Mouse (Mus musculus) forebrain, embryonic 10.5 days (tissue): Measurements from ENCODE around the gene Maml3. TPM values are rescaled to one million over a fixed set of nuclear protein-coding genes. Genes with fewer than 3 reads are reported as not detected.

ENCODE experiments used
- DNase-seq: peaks from one replicate; pipeline ENCODE4 v3.0.0-alpha.2; 2017; ENCODE audit warnings: low spot score; ENCODE audit errors: extremely low spot score
- H3K27ac ChIP-seq: fragments of 300-500 bp; sonication (generic); 2 replicates; pipeline ENCODE4 v1.5.1; 2016; ENCODE audit warnings: mild to moderate bottlenecking
- H3K27me3 ChIP-seq: fragments of 300-500 bp; sonication (generic); 2 replicates; pipeline ENCODE4 v1.6.1; 2016; ENCODE audit warnings: mild to moderate bottlenecking; ENCODE audit not compliant: poor library complexity, severe bottlenecking
- H3K36me3 ChIP-seq: fragments of 300-500 bp; sonication (generic); replicated peaks from 2 replicates; pipeline ENCODE4 v1.6.1; 2016; ENCODE audit warnings: mild to moderate bottlenecking, moderate library complexity
- H3K4me1 ChIP-seq: fragments of 300-500 bp; sonication (generic); 2 replicates; pipeline ENCODE4 v1.6.1; 2016
- H3K4me3 ChIP-seq: fragments of 300-500 bp; sonication (generic); 2 replicates; pipeline ENCODE4 v1.5.1; 2016; ENCODE audit warnings: mild to moderate bottlenecking, moderate library complexity
- H3K9me3 ChIP-seq: fragments of 300-500 bp; sonication (generic); 2 replicates; pipeline ENCODE4 v1.6.1; 2016; ENCODE audit warnings: mild to moderate bottlenecking, moderate library complexity
- WGBS: fragments of 180-500 bp; shearing (Covaris S2); methylation state at CpG from one replicate; pipeline ENCODE4 v1.1.7; 2016; 5-methylcytosine and 5-hydroxymethylcytosine counted together
- polyA plus RNA-seq: library from polyadenylated mRNA; unstranded; fragments of >200 nt; fragmentation: Nextera tagmentation; extraction: Ambion mirVana; gene quantifications from 2 replicates; pipeline ENCODE4 v1.2.1, GENCODE M21; 2016

Maml3 gene
- polyA plus RNA-seq, 1 experiment from 2014 or later: 5.6 TPM

DNA sequence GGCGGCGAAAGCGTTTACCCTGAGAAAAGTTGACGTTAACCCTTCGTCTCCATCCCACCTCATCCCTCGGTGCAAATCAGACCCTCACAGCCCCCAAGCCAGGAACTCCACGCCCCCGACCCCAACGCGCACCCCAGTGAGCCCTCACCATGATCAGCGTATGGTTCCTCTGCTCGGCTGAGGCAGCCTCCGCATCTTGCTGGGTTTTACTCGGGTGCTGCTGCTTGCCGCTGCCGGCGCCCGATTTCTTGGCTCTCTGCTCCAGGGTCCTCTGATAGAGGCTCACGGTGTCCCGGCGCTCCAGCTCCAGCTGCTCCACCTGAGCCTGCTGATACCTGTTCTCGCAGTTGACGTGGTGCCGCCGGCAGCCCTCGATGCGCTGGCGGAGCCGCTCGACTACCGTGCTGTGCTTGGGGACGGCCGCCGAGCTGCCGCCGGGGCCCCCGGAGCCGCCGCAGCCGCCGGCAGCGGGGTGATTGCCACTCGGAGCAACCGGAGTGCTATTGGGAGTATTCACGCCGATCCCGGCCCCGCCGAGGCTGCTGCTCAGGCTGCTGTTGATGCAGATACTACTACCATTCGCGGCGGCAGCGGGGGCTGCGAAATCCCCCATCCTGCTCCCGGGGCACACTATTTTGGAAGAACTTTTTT lies 1.2 kb downstream of the Maml3 start:
- Histone ChIP-seq H3K27me3 (no peaks in the 10 kb centered on the region), H3K4me1 (peaks cover 35% of the 10 kb centered on the region), H3K36me3 (peaks cover 4% of the 10 kb centered on the region), H3K27ac (peak overlapping the region; percentile 98), H3K4me3 (peak overlapping the region; percentile 94), H3K9me3 (no peaks in the 10 kb centered on the region)
- WGBS: under 1% methylated on average over 55 of the region's 55 CpGs
- DNase-seq: peak; percentile 59

DNA sequence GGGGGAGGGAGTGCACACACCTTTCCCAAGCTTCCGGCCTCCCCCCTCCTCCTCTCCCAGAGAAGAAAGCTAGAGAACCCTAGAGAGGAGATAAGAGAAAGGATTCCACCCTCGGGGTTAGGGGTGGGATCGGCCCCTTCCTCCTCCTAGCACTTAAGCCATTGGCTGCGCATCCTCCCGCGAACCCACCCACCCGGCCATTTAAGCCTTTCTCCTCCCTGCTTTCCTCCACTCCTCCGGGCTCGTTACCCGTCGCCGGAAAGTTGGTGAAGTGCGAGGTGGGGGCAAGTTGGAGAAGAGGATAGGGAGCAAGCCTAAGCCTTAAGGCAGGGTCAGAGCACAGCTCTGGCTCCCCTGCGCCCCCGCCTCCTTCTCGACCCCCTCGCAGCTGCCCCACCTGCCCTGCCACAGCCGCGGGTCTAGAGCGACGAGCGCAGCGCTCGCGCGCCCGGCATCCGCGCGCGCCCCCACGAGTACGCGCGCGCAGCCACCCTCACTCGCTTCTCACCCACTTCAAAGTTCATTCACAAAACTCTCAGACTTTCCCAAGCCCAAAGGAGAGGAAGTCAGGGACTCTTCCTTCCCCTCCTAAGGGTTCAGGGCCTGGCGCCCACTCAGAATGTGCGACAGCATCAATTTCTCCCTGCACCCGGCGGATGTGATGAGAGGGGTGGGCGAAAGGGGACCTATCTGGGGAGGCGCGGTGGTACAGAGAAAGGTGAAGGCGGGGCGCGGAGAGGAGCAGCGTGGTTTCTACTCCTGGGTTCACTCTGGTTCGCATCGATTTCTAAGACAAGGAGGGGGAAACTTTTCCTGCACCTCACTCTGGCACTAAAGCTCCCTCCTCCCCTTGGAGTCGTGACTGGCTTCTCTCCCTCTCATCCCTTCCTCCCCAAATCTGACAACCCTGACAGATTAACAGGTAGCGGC lies 2.0 kb downstream of the Maml3 start:
- Histone ChIP-seq H3K4me3 (peak overlapping the region; percentile 94), H3K27me3 (no peaks in the 10 kb centered on the region), H3K4me1 (peaks cover 39% of the 10 kb centered on the region), H3K36me3 (peaks cover 6% of the 10 kb centered on the region), H3K27ac (peak overlapping the region; percentile 98), H3K9me3 (no peaks in the 10 kb centered on the region)
- DNase-seq: peak; percentile 88
- WGBS: 0% methylated on average over 50 of the region's 52 CpGs

DNA sequence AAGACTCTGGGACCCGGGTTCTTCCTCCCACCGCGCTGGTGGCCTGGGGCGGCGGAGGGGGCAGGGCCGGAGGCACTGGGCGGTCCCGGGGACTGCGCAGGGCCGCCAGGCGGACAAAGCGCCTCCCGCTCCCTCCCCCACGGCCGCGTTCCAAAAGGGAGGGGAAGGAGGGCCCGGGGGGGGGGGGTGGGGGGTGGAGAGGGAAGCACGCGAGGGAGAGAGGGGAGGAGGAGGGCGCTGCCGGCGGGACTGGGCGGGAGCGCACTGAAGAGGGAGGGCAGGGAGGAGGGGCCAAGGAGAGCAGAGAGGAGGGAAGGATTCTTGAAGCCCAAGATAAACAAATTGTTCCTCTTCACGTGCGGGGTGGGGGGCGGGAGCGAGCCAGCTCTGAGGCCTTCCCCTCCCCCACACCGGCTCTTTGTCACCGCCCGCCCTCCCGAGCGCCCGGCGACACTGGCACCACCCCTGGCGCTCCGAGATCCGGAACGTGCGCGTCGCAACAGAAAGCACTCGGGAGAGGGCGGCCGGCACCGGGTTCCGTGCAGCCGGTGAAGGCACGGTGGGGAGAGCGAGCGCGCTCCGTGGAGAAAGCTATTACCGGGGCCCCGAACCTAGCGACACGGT lies 2.8 kb downstream of the Maml3 start:
- H3K4me1 ChIP-seq: peaks cover 44% of the 10 kb centered on the region
- peak overlapping the region; percentile 98 for H3K27ac ChIP-seq
- peak; percentile 94 for DNase-seq
- H3K4me3 ChIP-seq: peak overlapping the region; percentile 94
- H3K36me3 ChIP-seq: peaks cover 7% of the 10 kb centered on the region
- no peaks in the 10 kb centered on the region for H3K27me3 ChIP-seq
- H3K9me3 ChIP-seq: no peaks in the 10 kb centered on the region
- under 1% methylated on average over 52 of the region's 57 CpGs for WGBS

DNA sequence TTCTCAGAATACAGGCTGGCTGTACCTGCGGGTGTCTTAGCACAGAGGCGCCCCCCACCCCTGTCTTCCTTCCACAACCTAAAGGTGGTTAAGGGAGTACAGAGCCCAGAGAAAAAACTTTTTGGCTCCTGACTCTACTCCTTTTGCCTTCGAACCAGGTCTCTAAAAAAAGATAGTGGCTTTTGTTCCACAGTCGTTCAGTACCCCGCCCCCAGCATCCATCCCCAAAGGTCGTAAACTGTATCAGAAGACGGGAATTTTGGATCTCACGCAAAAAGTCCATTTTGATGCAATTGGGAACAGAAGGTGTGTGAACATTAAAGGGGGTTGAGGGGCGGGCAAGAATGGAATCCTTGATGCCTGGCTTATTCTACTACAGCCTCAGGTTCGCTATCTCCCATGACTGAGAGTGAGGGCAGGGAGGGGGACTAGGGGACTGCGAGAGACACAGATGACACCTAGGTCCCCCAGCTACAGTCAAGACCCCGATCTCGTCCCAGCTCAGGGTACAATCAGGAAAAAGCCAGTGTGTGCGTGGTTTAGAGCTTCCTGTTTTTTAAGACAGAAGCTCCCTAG lies 3.4 kb downstream of the Maml3 start:
- no peaks in the 10 kb centered on the region for H3K27me3 ChIP-seq
- H3K4me3 ChIP-seq: peak overlapping the region; percentile 94
- WGBS: 1% methylated on average over 14 of the region's 14 CpGs
- H3K36me3 ChIP-seq: peaks cover 13% of the 10 kb centered on the region
- H3K27ac ChIP-seq: peak overlapping the region; percentile 98
- peaks cover 48% of the 10 kb centered on the region for H3K4me1 ChIP-seq
- H3K9me3 ChIP-seq: peaks cover under 1% of the 10 kb centered on the region; the same call in 1 of the 2 replicates
- DNase-seq: no peak

DNA sequence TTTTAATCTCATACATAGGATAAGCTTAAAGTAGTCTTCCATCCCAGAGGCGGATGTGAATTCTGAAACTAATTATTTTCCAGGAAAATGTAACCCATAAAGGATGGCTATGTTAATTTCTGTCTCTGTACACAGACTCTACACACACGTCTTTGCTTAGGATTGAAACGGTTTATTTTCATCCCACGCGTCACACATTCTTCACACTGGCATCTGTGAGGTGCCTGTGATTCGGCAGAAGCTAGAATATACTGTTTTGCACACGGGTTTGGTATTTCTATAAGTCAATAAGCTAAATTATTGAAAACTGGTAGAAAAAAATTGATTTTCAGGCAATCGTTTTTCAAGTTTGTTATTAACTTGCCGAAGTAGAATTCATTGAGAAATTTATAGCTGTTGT lies 4.0 kb downstream of the Maml3 start:
- H3K27me3 ChIP-seq: no peaks in the 10 kb centered on the region

DNA sequence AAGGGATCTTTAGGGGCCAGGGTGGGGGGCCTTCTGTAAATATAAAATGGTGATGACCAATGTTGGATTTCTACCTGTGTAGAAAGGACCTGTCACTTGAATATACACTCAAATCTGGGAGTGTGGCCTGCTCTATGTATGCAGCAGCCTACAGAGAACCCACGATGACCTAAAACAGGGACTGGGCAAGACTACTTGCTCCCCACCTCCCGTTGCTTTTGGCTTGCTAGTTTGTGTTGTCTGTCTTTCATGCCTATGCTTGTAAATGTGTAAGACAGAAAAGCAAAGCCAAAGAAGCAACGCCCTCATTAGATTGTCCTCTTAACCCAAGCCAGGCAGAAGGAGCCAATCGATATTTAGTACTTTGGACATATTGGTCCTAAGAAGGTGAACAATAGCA lies 4.6 kb downstream of the Maml3 start:
- Histone ChIP-seq H3K27ac (no peak overlapping the region), H3K4me1 (peaks cover 50% of the 10 kb centered on the region), H3K4me3 (no peak overlapping the region), H3K36me3 (peaks cover 21% of the 10 kb centered on the region), H3K27me3 (no peaks in the 10 kb centered on the region), H3K9me3 (peaks cover 5% of the 10 kb centered on the region)
- WGBS: 78% methylated on average over 4 of the region's 4 CpGs
- no peak for DNase-seq

More for the DNA sequence above, 4.0 kb downstream of the Maml3 start:
- 55% methylated on average over 9 of the region's 9 CpGs for WGBS
- Histone ChIP-seq H3K9me3 (peaks cover 5% of the 10 kb centered on the region), H3K4me1 (peaks cover 51% of the 10 kb centered on the region), H3K4me3 (peak overlapping the region; percentile 94), H3K27ac (peak overlapping the region; percentile 98), H3K36me3 (peaks cover 18% of the 10 kb centered on the region)
- DNase-seq: no peak

DNA sequence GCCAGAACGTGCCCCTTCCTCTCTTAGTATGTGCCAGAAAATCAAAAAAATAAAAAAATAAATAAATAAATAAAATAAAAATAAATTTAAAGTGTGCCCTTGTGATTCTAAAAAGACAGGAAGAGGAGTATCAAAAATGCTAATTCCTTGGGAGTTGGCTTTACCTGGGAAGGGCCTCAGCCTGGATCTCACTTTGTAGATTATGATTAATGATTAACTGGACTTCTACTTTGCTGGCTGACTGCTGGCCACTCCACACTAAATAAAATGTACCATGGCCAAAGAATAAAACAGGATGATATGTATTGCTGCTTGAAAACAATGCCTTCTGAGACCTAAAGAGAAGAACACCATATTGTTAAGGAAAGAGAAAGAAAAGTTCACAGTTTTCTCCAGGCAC lies 5.6 kb downstream of the Maml3 start:
- WGBS: 90% methylated on average over 1 of the region's 1 CpGs
- DNase-seq: no peak
- H3K36me3 ChIP-seq: peaks cover 21% of the 10 kb centered on the region
- H3K9me3 ChIP-seq: peaks cover 5% of the 10 kb centered on the region
- H3K4me1 ChIP-seq: peaks cover 44% of the 10 kb centered on the region
- no peak overlapping the region for H3K4me3 ChIP-seq
- H3K27me3 ChIP-seq: no peaks in the 10 kb centered on the region
- H3K27ac ChIP-seq: no peak overlapping the region

DNA sequence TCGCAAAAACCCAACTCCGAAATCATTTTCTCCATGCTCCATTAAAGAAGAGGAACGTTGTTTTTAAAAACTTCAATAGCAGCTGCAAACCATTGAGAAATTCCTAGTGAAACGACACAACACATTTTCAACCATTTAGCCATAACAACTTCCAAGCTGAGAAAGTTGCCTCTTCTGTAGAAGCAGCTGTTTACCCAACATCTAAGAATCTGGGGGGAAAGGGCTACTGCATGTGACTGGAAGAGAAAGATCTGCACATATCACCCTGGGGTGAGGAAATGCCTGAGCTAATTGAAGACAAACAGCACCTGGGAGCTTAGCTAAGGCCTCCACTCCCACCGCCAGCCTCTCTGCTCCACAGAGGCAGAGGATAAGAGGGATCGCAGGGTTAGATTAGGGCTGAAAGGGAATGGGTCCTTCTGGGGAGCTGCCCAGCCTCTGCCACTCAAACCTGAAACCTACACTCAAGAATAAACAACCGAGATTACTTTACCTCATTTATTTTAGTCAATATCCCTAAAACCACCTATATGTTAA lies 13.5 kb downstream of the Maml3 start:
- no peak for DNase-seq
- H3K4me1 ChIP-seq: peaks cover 70% of the 10 kb centered on the region
- WGBS: 43% methylated on average over 7 of the region's 7 CpGs
- no peak overlapping the region for H3K27ac ChIP-seq
- no peak overlapping the region for H3K4me3 ChIP-seq
- peaks cover 3% of the 10 kb centered on the region for H3K9me3 ChIP-seq
- no peaks in the 10 kb centered on the region for H3K27me3 ChIP-seq
- H3K36me3 ChIP-seq: peaks cover 11% of the 10 kb centered on the region

DNA sequence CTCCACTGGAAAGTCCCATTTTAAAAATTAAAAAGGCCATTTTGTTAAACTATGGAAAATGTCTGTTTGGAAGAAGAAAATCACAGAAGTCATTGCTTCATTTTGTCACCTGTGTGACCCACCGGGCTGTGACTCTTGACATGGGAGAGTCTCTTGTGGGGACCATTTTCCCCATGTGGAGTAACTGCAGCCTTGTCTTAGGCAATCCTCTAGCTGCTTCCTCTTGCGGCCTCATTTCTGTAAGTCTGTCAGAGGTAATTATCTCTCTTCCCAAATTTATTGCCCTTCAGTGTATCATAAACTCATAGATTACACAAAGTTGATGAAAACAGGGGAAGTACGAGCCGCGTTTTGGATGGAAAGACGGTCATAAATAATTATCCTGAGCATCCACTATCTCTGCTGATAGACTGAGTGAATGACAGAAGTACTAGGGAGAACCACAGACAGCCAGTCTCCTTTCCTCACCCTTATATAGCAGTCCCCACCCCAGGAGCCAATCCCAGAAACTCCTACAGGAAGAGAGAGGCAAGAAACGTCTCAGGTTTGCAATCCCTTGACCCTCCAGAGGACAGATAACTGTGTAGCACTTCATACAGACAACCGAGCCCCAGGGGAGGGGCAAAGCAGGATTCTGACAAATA lies 14.5 kb downstream of the Maml3 start:
- no peak for DNase-seq
- no peaks in the 10 kb centered on the region for H3K9me3 ChIP-seq
- H3K4me1 ChIP-seq: peaks cover 64% of the 10 kb centered on the region
- H3K36me3 ChIP-seq: 0 out of 2 replicates have a peak, but pooled peaks cover 4% of the 10 kb centered on the region
- H3K27me3 ChIP-seq: no peaks in the 10 kb centered on the region
- no peak overlapping the region for H3K4me3 ChIP-seq
- WGBS: 79% methylated on average over 8 of the region's 8 CpGs
- H3K27ac ChIP-seq: no peak overlapping the region

DNA sequence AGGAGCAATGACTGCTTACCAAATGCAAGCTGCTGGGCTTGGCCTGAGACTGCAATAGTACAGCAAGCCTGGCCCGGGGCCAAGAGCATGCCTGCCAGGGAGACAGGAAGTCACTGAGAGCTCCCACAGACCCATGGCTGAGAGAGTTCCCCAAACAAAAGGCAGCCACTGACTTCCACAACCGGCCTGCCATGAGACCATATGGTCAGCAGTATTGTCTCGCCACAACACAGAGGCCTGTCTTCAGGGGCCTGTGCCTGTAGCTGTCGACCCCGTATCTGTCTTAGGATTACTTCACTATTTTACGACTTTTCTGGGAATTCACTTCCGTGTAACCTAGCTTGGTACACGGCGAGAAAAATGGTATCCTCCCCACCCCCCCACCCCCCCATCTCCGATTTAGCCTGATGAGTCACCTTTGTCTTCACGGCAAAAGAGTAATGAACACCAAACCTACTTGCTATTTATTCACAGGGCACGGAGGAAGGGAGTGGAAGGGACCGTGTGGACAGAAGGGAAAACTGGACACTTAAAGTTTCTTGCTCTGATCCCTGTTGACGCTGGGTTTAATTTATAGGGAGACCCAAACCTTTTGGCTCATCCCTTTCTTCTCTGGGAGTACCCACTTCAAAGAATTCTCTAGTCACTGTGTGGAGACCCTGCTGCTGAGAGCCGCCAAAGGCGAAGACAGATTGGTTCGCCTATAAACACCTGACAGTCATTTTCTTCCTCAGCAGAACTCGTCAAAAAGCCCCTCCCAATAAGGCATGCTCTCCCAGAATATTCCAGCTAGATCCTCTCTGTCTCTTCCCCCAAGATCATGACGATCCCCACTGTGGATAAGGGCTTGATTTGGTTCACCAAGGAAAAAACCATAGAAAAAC lies 16.2 kb downstream of the Maml3 start:
- Histone ChIP-seq H3K4me1 (peaks cover 64% of the 10 kb centered on the region), H3K27me3 (no peaks in the 10 kb centered on the region), H3K36me3 (peaks cover 6% of the 10 kb centered on the region; the same call in 1 of the 2 replicates), H3K4me3 (peak overlapping the region; percentile 8; the same call in 1 of the 2 replicates), H3K27ac (peak overlapping the region; percentile 86), H3K9me3 (no peaks in the 10 kb centered on the region)
- peak; percentile 68 for DNase-seq
- 40% methylated on average over 19 of the region's 19 CpGs for WGBS

DNA sequence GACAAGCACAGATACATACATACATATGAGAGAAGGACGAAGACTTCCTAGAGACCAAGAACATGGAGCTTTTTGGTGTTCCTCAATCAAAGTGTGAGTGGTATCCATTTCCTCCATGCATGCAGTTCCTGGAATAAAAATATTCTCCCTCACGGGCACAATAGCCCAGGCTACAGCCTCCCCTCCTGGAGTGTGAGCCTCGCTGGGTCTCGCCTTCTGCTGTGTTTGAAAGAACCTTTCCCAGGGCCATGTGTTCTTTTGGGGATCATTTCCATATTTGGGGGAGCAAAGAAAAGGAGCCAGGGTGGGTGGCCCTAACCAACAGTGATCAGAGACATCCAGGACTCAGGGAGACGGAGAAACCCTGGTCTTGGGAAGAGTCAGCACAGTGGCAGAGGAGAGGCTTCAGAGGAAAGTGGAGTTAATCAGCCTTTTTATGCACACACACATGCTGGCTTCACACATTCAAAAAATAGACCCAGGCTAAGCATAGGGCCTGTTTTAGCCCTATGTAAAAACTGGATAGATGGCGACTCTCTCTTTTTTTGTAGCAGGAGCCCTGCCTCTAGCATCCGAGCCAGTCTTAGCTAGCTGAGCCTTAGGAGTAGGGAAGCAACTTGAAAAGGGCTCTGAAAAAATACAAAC lies 17.1 kb downstream of the Maml3 start:
- peaks cover 2% of the 10 kb centered on the region; the same call in 1 of the 2 replicates for H3K36me3 ChIP-seq
- no peak overlapping the region for H3K4me3 ChIP-seq
- peak overlapping the region; percentile 86 for H3K27ac ChIP-seq
- H3K4me1 ChIP-seq: peaks cover 62% of the 10 kb centered on the region
- WGBS: 71% methylated on average over 7 of the region's 7 CpGs
- no peaks in the 10 kb centered on the region for H3K9me3 ChIP-seq
- H3K27me3 ChIP-seq: no peaks in the 10 kb centered on the region
- no peak for DNase-seq
